Mouse (Mus musculus): Measurements from ENCODE around the gene Arl13b.

DNA sequence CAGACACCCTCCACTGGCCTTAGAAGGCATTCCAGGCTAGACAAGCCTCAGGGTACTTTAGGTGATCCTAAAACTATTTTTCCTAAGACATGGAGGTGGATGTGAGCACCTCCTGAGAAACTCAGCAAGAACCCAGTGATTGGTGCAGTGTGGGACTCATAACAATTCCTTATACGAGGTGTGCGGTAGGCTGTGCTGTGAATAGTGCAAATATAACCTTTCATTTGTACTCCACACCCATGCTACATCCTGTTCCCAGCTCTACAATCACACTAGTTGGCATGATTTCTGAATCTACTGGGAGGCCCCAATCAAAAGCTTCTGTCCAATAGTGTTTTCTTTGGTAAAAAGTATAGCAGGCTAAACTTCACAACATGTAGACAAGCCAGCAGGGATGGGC is 14.8 kb downstream of the Arl13b start:
- no peak for TF ChIP-seq CTCF (IDR thresholded peaks at IDR 0.05; ENCODE audit: low read depth)
- no peak for TF ChIP-seq EP300 (IDR thresholded peaks at IDR 0.05; ENCODE audit: low read depth)

Measured in heart, postnatal 0 days (tissue).